Mouse (Mus musculus) lung, adult 2 months (tissue): ENCODE data around the gene Spon1. TPM values are rescaled to one million over a fixed set of nuclear protein-coding genes. Genes with fewer than 3 reads are reported as not detected.

Source experiments
- DNase-seq: peaks from one replicate; pipeline ENCODE4 v3.0.0; 2022
- H3K4me1 ChIP-seq: fragments of 200-500 bp; 2 replicates; pipeline ENCODE4 v1.6.1; 2011; ENCODE audit warnings: low read length; ENCODE audit not compliant: control insufficient read depth, insufficient read depth
- H3K4me3 ChIP-seq: fragments of 200-500 bp; replicated peaks from 2 replicates; pipeline ENCODE3; 2011; ENCODE audit warnings: low read depth, mild to moderate bottlenecking, control low read depth, low read length; ENCODE audit errors: extremely low read depth
- CTCF ChIP-seq: fragments of 200-500 bp; IDR thresholded peaks from 2 replicates; pipeline ENCODE4 v1.5.1; 2011; ENCODE audit warnings: mild to moderate bottlenecking, low read length, control low read depth; ENCODE audit not compliant: insufficient read depth
- POLR2A ChIP-seq: fragments of 200-500 bp; IDR thresholded peaks from 2 replicates; pipeline ENCODE4 v1.6.1; 2011; ENCODE audit warnings: low read depth, mild to moderate bottlenecking, control low read depth, low read length, borderline replicate concordance; ENCODE audit errors: extremely low read depth
- WGBS: fragments of 180-500 bp; shearing (Covaris S2); methylation state at CpG from one replicate; pipeline ENCODE4 v1.1.7; 2018; 5-methylcytosine and 5-hydroxymethylcytosine counted together
- polyA plus RNA-seq: library from polyadenylated mRNA; depleted of rRNA; stranded (reverse); fragments of >200 nt; gene quantifications from 2 replicates; pipeline ENCODE4 v1.2.3, GENCODE M21; 2012

Gene Spon1
- polyA plus RNA-seq, 1 experiment, result 86.6 TPM

DNA sequence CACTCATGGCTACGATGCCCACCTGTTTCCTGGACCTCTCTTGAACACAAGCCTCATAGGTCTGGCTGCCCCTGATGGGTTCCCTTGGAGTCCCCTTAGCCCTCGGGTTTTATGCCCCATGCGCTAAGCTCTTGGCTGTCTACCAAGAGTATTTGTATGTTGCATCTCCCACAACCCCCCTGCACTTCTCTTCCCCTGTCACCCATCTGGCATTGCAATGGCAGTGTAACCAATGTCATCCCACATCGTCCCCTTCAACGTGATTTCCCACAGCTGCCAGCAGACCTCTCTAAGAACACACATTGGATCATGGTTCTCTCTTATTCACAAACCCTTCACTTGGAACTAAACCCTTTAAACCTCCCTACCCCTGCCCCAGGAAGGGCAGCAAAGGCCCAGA is 239.7 kb downstream of the Spon1 start:
- H3K4me3 ChIP-seq, result no peak overlapping the region
- WGBS, result 61% methylated on average over 5 of the region's 5 CpGs
- no peak for DNase-seq
- TF ChIP-seq CTCF (no peak), POLR2A (no peak)
- H3K4me1 ChIP-seq, result no peaks in the 10 kb centered on the region

DNA sequence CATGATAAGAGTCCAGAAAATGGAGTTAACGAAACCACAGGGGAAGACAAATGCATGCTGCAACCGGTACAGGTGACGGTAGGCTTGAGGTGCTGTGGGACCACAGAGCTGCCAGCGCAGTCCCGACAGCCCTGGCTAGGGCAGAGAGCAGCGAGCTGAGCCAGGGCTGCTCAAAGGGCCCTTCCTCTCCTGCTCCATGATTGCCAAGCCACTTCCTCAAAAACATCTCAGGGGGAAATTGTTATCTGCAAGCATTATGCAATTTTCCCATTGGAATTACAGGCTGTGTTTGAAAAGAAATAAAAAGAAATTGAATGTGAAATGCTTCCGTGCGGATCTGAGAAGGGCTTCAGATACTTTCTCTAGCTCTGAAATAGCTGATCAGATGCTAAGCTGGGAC is 240.7 kb downstream of the Spon1 start:
- 70% methylated on average over 8 of the region's 8 CpGs for WGBS
- Histone ChIP-seq H3K4me3 (no peak overlapping the region), H3K4me1 (no peaks in the 10 kb centered on the region)
- no peak for TF ChIP-seq CTCF
- no peak for TF ChIP-seq POLR2A
- DNase-seq, result no peak

DNA sequence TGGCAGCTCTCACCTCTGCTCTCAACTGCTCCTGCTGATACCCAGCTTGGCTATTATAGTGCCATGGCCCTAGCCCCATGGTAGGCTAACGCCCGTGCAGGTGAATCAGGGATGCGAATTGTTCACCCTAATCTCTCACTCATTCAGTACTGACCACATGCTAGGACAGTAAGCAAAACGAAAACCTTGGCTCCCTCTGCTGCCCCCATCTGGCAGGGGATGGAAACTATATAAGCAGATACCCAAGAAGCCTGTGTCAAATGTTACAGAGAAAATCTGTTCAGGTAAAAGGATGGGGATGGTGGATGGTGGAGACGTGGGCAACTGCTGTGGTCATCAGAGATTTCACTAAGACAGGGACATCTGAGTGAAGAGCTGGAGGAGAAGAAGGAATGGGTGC is 241.8 kb downstream of the Spon1 start:
- no peak overlapping the region for H3K4me3 ChIP-seq
- no peak for TF ChIP-seq POLR2A
- TF ChIP-seq CTCF, result peak; percentile 47; the same call in 1 of the 2 replicates
- H3K4me1 ChIP-seq, result no peaks in the 10 kb centered on the region
- 71% methylated on average over 5 of the region's 5 CpGs for WGBS
- peak; percentile 44 for DNase-seq

DNA sequence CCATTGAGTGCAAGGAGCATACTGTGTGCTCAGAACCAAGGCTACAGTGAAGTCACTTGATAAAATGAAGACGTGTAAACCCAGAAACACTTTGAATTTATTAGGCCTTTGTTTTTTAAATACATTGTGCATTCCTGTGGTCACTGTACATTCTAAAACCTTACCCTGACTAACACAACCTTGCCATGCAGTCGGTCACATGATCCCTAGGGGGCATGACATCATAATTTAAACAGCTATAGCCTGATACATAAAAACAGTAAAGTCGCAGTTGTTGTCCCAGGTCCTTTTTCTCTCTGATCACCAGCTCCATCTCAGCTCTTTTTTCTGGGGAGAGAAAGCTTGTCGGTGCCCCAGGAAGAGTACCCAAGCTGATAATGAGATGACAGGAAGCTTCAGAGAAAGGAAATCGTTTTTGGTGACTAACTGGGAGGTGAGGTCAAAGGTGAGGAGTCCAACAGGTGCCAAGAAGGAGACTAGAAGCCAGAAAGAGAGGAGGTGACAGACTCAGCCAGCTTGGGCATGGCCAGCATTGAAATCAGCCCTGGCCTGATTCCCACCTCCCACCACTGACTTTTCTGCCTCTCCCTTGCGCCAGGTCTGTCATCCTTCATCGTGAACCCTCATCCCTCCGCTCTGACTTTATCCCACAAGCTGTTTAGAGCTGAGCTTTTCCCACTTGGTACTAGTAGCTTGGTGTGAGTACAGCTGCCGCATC is 246.1 kb downstream of the Spon1 start:
- no peak for DNase-seq
- Histone ChIP-seq H3K4me1 (no peaks in the 10 kb centered on the region; the same call in 1 of the 2 replicates), H3K4me3 (no peak overlapping the region)
- TF ChIP-seq POLR2A, result no peak
- no peak for TF ChIP-seq CTCF
- 54% methylated on average over 9 of the region's 9 CpGs for WGBS

DNA sequence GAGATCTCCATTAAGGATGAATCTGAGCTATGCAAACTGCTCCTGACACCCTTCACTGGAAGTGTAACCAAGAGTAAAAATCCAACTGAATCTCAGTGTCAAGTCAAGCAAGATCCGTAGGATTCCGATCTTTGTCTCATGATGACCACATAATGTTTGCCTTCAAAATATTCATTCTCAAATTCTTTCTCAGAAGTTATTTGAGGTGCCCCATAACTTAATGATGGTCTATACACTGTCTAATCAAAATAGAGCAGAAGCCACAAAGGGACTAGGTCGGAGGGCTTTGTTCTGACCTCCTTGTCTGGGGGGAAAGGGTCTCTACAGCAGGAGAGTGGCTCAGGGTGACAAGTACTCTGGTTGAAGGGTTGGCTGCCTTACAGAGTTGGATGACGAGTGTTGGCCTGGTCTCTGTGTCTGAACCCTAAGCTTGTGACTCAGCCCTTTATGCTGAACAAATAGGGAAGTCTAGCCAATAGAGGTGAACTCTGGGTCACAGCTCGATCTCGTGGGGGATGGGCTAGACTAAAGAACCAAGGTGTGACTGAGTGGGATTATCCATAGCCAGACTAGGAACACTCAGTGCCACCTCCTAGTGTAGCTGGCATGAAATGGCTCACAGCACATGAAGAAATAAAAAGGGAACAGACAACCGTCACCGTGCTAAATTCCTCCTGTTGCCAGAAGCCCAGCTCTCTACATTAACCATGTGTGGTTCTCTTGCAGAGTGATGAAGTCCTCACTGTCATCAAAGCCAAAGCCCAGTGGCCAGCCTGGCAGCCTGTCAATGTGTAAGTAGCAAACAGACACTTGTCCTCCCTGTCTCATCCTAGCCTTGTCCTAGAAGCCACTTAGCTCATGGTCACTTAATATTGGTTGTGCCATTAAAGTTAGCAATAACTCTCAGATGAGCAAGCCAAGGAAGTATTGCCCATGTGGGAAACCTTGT is 250.5 kb downstream of the Spon1 start:
- no peak overlapping the region for H3K4me3 ChIP-seq
- peak; percentile 12 for DNase-seq
- 56% methylated on average over 8 of the region's 8 CpGs for WGBS
- no peaks in the 10 kb centered on the region; the same call in 1 of the 2 replicates for H3K4me1 ChIP-seq
- no peak for TF ChIP-seq POLR2A
- no peak for TF ChIP-seq CTCF

DNA sequence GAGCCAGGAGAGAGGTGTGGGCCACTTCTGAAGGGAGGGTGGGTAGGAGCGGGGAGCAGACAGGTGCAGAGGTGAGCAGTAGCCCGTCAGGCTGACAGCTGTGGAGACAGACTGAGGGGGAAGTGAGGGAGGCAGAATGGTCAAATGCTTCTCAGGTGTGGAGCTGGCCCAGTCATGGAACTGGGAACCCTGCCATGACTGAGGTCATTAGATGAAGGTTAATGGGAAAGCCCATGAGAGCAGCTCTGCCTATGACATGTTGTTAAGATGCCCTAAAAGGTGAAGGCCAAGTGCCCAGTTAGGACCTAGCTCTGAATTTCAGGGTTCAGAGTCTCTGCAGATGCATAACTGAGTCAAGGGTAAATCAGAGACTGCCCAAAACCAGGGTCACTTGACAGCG is 253.1 kb downstream of the Spon1 start:
- no peak overlapping the region for H3K4me3 ChIP-seq
- no peak for DNase-seq
- no peaks in the 10 kb centered on the region; the same call in 1 of the 2 replicates for H3K4me1 ChIP-seq
- 90% methylated on average over 3 of the region's 3 CpGs for WGBS
- TF ChIP-seq CTCF (no peak), POLR2A (no peak)

DNA sequence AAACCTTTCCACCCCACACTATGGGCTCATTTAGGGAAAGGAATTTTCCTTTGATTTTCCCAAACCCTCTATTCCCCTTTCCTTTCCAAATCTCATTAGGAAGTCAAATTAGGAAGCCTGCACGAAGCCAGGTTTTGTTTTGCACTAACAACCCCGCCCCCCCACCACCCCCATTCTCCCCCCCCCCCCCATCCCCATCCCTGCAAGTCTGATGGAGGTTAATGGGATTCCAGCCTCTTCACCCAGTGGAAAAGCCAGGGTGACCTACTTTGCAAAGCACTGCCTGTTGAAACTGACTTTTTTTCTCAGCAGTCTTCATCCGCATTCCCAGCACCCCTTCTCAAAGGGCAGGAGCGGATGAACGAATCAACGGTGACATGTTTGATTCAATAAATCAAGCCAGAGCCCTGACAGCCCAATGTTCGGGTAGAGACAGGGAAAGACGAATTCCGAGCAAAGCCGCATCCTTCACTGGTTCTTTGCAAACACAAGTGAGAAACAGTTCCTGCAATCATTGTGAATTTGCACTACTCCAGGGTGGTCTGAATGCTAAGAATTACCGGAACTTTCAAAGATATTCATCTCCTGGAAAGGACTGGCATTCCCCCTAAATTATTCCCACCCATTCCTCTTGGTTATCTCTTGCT is 254.4 kb downstream of the Spon1 start:
- TF ChIP-seq CTCF, result no peak
- no peak for TF ChIP-seq POLR2A
- 8% methylated on average over 11 of the region's 11 CpGs for whole genome bisulfite sequencing
- Histone ChIP-seq H3K4me1 (no peaks in the 10 kb centered on the region; the same call in 1 of the 2 replicates), H3K4me3 (peak overlapping the region; percentile 79)
- DNase-seq, result peak; percentile 17

DNA sequence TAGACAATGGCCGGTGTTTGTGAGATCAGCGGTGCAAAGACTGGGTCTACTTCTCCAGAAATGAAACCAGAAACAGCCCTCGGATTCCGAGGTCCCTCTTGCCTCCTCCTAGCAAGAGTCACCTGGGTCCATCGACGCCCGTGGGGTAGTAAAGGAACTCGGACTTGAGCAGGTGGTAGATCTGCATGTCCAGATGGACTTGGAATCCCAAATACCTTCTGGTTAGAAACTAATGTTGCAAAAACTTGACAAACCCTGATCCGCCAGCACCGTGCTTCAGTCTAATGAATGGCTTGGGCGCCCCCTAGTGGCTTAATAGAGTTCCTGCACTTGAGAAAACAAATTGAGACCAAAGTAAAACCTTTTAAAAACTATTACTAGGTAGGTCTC is 254.9 kb downstream of the Spon1 start:
- Histone ChIP-seq H3K4me1 (no peaks in the 10 kb centered on the region), H3K4me3 (peak overlapping the region; percentile 79)
- TF ChIP-seq POLR2A (no peak), CTCF (peak; percentile 69)
- 2% methylated on average over 11 of the region's 11 CpGs for WGBS
- peak; percentile 73 for DNase-seq

DNA sequence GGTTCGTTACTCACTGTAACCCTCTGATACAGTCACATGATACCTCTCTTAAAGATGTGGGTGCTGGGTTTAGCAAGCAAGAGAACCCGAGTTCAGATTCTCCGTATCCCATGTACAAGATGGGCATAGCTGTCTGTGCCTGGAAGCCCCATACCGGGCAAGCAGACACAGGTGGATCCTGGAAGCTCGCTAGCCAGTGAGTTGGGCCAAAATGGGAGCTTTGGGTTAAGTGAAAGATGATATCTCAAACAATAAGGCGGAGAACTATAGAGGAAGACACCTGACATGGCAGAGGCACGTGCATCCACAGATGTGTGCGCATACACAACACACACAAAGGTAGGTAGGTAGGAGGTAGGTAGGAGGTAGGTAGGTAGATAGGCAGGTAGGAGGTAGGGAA is 261.1 kb downstream of the Spon1 start:
- DNase-seq, result no peak
- Histone ChIP-seq H3K4me1 (no peaks in the 10 kb centered on the region), H3K4me3 (no peak overlapping the region)
- 86% methylated on average over 8 of the region's 8 CpGs for WGBS
- TF ChIP-seq POLR2A (no peak), CTCF (no peak)
